Mouse (Mus musculus) forebrain, embryonic 14.5 days (tissue): Measurements from ENCODE around the gene Acly. TPM values are rescaled to one million over a fixed set of nuclear protein-coding genes. Genes with fewer than 3 reads are reported as not detected.

ENCODE experiments used
- ATAC-seq: fragments of 200-750 bp; cut with Nextera tagmentation; 2 replicates; pipeline ENCODE4 v1.8.0; 2017; ENCODE audit warnings: mild to moderate bottlenecking, moderate library complexity
- DNase-seq: peaks from one replicate; pipeline ENCODE4 v3.0.0-alpha.2; 2015; ENCODE audit warnings: low spot score
- H3K27ac ChIP-seq: fragments of 300-500 bp; sonication (generic); 2 replicates; pipeline ENCODE4 v1.5.1; 2014; ENCODE audit warnings: low read depth, mild to moderate bottlenecking, control low read depth, low read length, moderate library complexity
- H3K27me3 ChIP-seq: fragments of 300-500 bp; sonication (generic); replicated peaks from 2 replicates; pipeline ENCODE4 v1.6.1; 2014; ENCODE audit warnings: low read length, control low read depth, mixed read lengths; ENCODE audit not compliant: control insufficient read depth, insufficient read depth
- H3K36me3 ChIP-seq: fragments of 300-500 bp; sonication (generic); 2 replicates; pipeline ENCODE4 v1.6.1; 2014; ENCODE audit warnings: low read length, control low read depth; ENCODE audit not compliant: control insufficient read depth, insufficient read depth
- H3K4me1 ChIP-seq: fragments of 300-500 bp; sonication (generic); 2 replicates; pipeline ENCODE4 v1.6.1; 2014; ENCODE audit warnings: antibody characterized with exemption, low read length, control low read depth; ENCODE audit not compliant: control insufficient read depth, insufficient read depth
- H3K4me2 ChIP-seq: fragments of 300-500 bp; sonication (generic); 2 replicates; pipeline ENCODE4 v1.6.1; 2014; ENCODE audit warnings: mild to moderate bottlenecking, control low read depth, low read length
- H3K4me3 ChIP-seq: fragments of 300-500 bp; sonication (generic); 2 replicates; pipeline ENCODE4 v1.5.1; 2014; ENCODE audit warnings: low read depth, low read length, control low read depth
- H3K9ac ChIP-seq: fragments of 300-500 bp; sonication (generic); 2 replicates; pipeline ENCODE4 v1.6.1; 2014; ENCODE audit warnings: mild to moderate bottlenecking, low read length, control low read depth, moderate library complexity
- H3K9me3 ChIP-seq: fragments of 300-500 bp; sonication (generic); replicated peaks from 2 replicates; pipeline ENCODE4 v1.6.1; 2016; ENCODE audit warnings: low read length, control low read depth, mixed read lengths; ENCODE audit not compliant: control insufficient read depth
- WGBS: fragments of 180-500 bp; shearing (Covaris S2); extraction: QIAGEN DNeasy Blood & Tissue Kit; methylation state at CpG from one replicate; pipeline ENCODE4 v1.1.7; 2014; 5-methylcytosine and 5-hydroxymethylcytosine counted together
- polyA plus RNA-seq: library from polyadenylated mRNA; unstranded; fragments of >200 nt; fragmentation: Nextera tagmentation; extraction: Ambion mirVana; gene quantifications from 2 replicates; pipeline ENCODE4 v1.2.1, GENCODE M21; 2014

Acly gene
- polyA plus RNA-seq, result 198 and 208 TPM in 2 replicates

DNA sequence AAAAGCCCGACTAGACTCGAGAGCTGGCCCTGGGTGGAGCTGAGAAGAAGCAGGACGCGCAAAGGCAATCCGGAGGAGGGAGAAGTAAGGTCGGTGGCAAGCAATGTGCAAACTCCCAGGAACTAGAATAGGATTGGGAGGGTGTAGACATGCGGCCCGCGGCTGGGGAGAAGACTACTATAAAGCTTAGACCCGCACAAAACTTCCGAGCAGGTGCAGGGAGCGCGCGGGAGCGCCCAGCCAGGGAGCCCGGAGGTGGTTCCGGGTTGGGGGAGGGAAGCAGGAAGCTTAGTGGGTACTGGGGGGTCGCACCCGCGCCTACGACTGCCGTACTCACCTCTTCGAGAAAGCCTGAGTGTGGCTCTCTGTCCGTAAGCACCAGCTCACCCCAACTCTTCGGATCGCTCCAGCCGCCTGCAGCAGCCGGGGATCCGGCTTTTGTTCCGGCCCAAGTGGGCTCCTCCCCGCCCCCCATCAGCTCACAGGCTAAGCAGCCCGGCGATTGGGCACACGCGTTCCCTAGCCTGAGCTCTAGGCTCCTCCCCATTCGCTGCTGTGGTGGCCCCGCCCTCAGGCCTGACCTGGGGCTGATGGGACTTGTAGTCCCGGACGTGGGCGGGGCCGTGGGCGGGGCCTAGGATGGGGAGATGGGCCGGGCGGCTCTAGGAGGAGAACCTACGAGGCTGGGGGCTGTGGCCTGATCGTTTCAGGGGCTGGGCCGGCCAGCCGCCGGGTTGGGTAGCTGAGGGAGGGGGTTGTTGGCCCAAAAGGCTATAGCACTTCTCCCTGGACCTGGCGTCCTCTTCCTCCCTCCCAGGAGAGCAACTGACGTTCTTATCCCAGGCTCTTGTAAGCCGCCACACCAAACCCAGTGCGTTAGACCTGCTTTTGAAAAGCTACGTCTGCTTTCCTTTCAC lies at the start of gene Acly:
Acly (minus strand) TSS at position 543 of the 917 bp plus-strand sequence.
- no peaks in the 10 kb centered on the region for H3K27me3 ChIP-seq
- H3K9me3 ChIP-seq, result no peaks in the 10 kb centered on the region
- peak within 1 kb of the TSS; percentile 93 for H3K27ac ChIP-seq
- H3K36me3 ChIP-seq, result peaks cover 13% of the 10 kb centered on the region
- ATAC-seq, result peak; percentile 99
- peak within 1 kb of the TSS; percentile 87 for H3K4me3 ChIP-seq
- H3K4me2 ChIP-seq, result peak within 1 kb of the TSS; percentile 96
- DNase-seq, result peak; percentile 100
- peak within 1 kb of the TSS; percentile 91 for H3K9ac ChIP-seq
- WGBS, result under 1% methylated on average over 52 of the region's 54 CpGs
- H3K4me1 ChIP-seq, result peaks cover 29% of the 10 kb centered on the region

GRCm38 (mm10) chr11:100576256-100576655 lies 48.5 kb upstream of the Acly start:
- H3K4me1 ChIP-seq, result no peaks in the 10 kb centered on the region; the same call in 1 of the 2 replicates
- no peaks in the 10 kb centered on the region for H3K9me3 ChIP-seq
- DNase-seq, result no peak
- H3K4me2 ChIP-seq, result no peak overlapping the region
- no peak overlapping the region for H3K4me3 ChIP-seq
- no peak overlapping the region for H3K27ac ChIP-seq
- H3K27me3 ChIP-seq, result no peaks in the 10 kb centered on the region
- WGBS, result 74% methylated on average over 21 of the region's 21 CpGs
- no peak overlapping the region for H3K9ac ChIP-seq
- H3K36me3 ChIP-seq, result peaks cover 28% of the 10 kb centered on the region
- ATAC-seq, result no peak

DNA sequence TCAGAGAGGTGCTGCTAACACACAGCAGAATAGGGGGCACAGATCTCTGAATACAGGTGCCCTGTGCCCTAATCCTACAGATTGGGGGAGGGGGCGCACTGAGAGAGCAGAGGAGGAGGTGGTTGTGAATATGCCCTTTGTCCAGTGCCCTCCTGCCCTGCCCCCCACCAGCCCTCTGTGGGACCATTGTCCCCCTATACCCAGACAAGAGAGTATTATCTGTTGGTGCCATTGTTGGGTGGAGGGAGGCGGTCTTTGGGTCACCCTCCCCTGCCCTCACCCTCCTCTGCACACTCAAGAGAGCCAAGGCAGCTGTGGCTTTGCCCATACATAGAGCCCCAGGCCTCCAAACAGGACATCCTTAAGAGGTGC lies 47.7 kb upstream of the Acly start:
- DNase-seq (no peak), ATAC-seq (0 out of 2 replicates have a peak, but pooled peaks have one; percentile 16)
- Histone ChIP-seq H3K9ac (peak overlapping the region; percentile 67), H3K9me3 (no peaks in the 10 kb centered on the region), H3K4me1 (no peaks in the 10 kb centered on the region; the same call in 1 of the 2 replicates), H3K4me3 (peak overlapping the region; percentile 62), H3K36me3 (peaks cover 20% of the 10 kb centered on the region), H3K27ac (no peak overlapping the region), H3K27me3 (no peaks in the 10 kb centered on the region), H3K4me2 (peak overlapping the region; percentile 78)
- WGBS, result 18% methylated on average over 2 of the region's 2 CpGs

DNA sequence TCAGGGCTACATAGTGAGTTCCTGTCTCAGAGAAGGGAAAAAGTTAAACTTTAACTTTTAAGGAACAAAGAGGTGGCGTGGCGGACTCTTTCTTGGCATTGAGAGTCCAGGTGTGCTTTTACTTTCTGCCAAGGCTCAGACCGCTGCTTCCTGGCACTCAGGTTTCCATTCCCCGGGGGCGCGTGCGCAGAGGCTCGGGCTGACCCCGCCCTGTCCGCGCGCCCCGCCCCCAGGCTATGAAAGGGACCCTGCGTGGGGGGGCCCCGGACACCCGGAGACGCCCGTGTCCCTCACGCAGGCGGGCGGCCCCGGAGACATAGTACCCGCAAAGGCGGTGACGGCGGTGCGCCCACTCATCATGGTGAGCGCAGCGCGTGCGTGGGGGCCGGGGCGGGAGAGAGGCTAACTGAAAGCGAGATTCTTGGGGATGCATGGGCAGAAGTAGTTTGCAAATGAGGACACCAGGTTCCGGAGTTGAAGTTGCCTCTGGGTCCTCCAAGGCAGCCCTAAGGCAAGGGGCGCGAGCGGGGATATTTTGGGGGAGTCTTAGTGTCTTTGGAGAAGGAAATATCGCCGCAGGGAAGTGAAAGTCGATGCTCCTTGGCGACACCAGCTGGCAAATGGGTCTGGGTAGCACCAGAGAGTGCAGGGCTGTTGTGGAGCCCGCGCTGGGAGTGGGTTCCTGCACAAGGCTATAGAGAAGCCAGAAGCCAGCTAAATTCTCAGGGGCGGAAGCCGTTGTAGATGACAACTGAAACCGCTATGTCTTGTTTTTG lies 47.1 kb upstream of the Acly start, which contains the start of gene Cnp:
Cnp (plus strand) TSS at position 197 of the 776 bp plus-strand sequence.
- peak; percentile 75 for ATAC-seq
- Histone ChIP-seq H3K4me3 (peak within 1 kb of the TSS; percentile 62), H3K9me3 (no peaks in the 10 kb centered on the region), H3K27me3 (no peaks in the 10 kb centered on the region), H3K36me3 (peaks cover 16% of the 10 kb centered on the region), H3K27ac (no peak within 1 kb of the TSS; the same call in 1 of the 2 replicates), H3K4me2 (peak within 1 kb of the TSS; percentile 78), H3K4me1 (no peaks in the 10 kb centered on the region; the same call in 1 of the 2 replicates), H3K9ac (peak within 1 kb of the TSS; percentile 67)
- DNase-seq, result peak; percentile 74
- 3% methylated on average over 47 of the region's 47 CpGs for WGBS

DNA sequence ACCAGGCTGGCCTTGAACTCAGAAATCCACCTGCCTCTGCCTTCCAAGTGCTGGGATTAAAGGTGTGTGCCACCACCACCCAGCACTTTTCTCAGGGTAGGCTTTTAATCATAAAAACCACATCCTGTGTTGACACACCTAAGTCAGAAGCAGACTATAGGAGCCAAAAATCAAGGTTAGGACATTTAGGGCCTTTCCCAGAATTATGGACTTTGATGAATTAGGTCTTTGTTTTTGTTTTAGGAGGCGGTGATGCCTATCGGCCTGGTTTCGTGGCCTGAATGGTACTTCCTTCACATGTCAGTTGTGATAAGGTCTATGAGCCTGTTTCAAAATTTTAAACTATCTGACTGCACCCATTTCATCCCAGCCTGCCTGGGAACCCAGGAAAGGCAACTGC lies 46.4 kb upstream of the Acly start:
- Histone ChIP-seq H3K4me1 (no peaks in the 10 kb centered on the region; the same call in 1 of the 2 replicates), H3K36me3 (peaks cover 9% of the 10 kb centered on the region; the same call in 1 of the 2 replicates), H3K27me3 (no peaks in the 10 kb centered on the region), H3K27ac (no peak overlapping the region), H3K9me3 (no peaks in the 10 kb centered on the region), H3K4me2 (peak overlapping the region; percentile 78), H3K4me3 (no peak overlapping the region), H3K9ac (no peak overlapping the region)
- ATAC-seq (no peak), DNase-seq (no peak)
- 96% methylated on average over 3 of the region's 3 CpGs for WGBS

- H3K27me3 ChIP-seq, result no peaks in the 10 kb centered on the region
- H3K9me3 ChIP-seq, result no peaks in the 10 kb centered on the region
- H3K9ac ChIP-seq, result peak overlapping the region; percentile 21; the same call in 1 of the 2 replicates
- H3K27ac ChIP-seq, result no peak overlapping the region
- no peaks in the 10 kb centered on the region; the same call in 1 of the 2 replicates for H3K4me1 ChIP-seq
- no peaks in the 10 kb centered on the region for H3K36me3 ChIP-seq
- ATAC-seq (peak; percentile 22; the same call in 1 of the 2 replicates), DNase-seq (peak; percentile 16)
- H3K4me2 ChIP-seq, result peak overlapping the region; percentile 50
- 16% methylated on average over 16 of the region's 16 CpGs for WGBS
- 0 out of 2 replicates have a peak overlapping the region, but pooled peaks have one; percentile 8 for H3K4me3 ChIP-seq
Measured at GRCm38 (mm10) chr11:100571202-100571567, 43.4 kb upstream of the Acly start.

DNA sequence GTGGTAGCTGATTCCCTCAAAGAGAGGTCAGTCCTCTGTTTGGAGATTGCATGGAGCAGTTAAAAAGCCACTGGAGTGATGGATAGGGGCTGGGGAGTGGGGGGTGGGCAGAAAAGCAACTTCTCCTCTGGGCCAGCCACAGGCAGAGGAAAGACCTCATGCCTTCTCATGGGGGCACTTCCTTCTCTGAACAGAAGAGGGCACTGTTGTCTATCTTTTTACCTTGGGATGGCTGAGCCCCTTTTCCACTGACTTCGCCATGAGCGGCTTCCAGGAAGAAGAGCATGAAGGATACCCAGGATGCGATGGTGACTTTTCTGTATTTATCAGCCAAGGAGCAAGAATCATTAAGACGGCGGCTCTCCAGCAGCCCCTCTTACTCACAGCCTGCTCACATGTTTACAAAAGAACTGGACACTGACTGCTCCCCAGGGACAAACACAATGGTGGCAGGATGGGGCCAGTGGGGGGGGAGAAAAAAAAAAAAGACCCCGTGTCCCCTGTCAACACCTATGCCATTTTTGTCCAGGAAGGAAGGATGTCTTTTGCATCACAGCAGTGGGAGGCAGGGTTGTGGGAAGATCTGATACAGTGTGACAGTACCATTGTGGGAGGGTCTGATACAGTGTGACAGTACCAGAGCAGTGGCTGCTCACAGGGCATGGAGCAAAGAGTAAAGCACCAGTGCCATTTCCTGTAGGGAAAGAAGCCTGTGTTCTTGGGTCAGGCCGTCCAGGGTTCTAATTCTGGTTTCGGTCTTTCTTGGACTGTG lies 42.8 kb upstream of the Acly start:
- Histone ChIP-seq H3K9ac (peak overlapping the region; percentile 21), H3K27me3 (no peaks in the 10 kb centered on the region), H3K36me3 (no peaks in the 10 kb centered on the region), H3K27ac (no peak overlapping the region), H3K4me3 (peak overlapping the region; percentile 8; the same call in 1 of the 2 replicates), H3K9me3 (no peaks in the 10 kb centered on the region), H3K4me1 (no peaks in the 10 kb centered on the region; the same call in 1 of the 2 replicates), H3K4me2 (peak overlapping the region; percentile 50)
- DNase-seq (peak; percentile 90), ATAC-seq (peak; percentile 54; the same call in 1 of the 2 replicates)
- 12% methylated on average over 8 of the region's 8 CpGs for WGBS

- DNase-seq (no peak), ATAC-seq (no peak)
- Histone ChIP-seq H3K4me1 (no peaks in the 10 kb centered on the region), H3K4me3 (no peak overlapping the region), H3K27me3 (no peaks in the 10 kb centered on the region), H3K4me2 (no peak overlapping the region), H3K9me3 (no peaks in the 10 kb centered on the region), H3K9ac (no peak overlapping the region), H3K36me3 (no peaks in the 10 kb centered on the region), H3K27ac (no peak overlapping the region)
- WGBS, result 68% methylated on average over 9 of the region's 9 CpGs
Measured at GRCm38 (mm10) chr11:100569789-100570188, 42.0 kb upstream of the Acly start.
